Mouse (Mus musculus) kidney, adult 18-20 months (tissue): ENCODE data around the gene Rasgrf2.

Experiments used
- DNase-seq: peaks from one replicate; pipeline ENCODE4 v3.0.0; 2021

The Rasgrf2 gene

DNA sequence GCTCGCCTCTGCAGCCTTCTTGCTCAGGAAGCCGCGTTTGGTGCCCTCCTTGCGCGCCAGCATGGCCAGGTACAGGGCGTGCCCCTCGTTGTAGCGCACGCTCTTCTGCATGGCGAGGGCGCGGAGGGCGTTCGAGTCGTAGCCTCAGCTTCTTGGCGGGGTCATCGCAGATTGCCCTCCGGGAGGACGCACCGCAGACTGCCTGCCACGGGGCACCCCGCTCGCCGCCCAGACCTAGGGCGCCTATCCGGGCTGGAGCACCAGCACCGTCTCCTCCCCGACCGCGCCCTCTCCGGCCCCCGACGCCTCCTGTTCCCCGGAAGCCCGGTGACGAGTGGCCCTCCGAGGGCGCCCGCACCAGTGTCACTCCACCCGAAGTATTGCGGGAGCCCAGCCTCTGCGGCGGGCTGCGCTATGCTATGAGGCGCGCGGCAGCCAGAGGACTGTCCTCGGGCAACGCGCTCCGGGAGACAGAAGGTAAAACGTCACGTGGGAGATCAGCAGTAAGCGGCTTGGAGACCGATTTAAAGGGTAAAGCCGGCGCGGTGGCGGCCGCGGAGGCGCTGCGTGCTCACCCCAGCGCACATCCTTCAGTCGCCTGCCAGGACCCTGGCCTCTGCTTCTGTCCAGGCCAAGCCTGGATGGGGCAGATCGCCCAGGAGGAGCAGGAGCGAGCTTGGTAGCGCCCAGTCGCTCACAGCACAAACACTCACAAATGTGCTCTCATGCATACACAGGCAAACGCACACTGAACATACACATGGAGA is at the start of gene Rasgrf2:
Gene Rasgrf2, minus strand, starts transcription at position 273 of the 767 bp plus-strand sequence.
- DNase-seq, result peak; percentile 46

DNA sequence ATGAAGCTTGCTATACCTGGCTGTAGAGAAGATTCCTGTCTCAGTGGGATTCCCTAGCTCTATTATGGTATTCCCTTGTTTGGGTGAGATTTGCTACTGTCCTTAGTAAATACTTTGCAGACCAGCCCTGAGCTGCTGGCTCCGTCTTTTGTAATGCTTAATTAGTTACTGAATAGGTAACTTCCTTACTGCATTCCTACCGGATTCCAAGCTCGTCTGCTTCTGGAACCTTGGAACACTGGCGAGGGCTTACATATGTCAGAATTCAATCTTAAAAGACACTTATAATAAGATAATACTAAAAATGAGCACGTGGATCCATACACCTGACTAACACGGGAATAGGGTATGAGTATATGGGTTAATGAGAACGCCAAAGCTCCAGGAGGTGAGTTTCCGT is 41.2 kb upstream of the Rasgrf2 start:
- peak; percentile 11 for DNase-seq

DNA sequence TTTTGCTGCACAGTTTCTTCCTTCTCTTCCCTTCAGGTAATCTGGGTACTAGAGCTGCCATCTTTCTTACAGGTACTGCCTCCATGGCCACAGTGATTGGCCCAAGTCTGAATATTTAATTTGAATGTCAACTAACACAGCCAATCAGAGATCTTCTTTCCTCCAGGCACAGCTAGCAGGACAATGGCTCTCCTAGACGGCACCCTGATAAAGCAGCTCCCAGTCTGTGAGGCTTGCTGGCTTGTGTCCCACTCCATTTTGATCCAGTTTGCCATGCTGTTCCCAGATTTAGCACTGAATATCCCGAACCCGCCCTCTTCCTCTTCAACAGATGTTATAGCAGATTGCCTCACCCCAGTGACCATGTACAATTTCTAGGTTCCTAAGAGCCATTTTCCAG is 19.1 kb upstream of the Rasgrf2 start:
- no peak for DNase-seq

DNA sequence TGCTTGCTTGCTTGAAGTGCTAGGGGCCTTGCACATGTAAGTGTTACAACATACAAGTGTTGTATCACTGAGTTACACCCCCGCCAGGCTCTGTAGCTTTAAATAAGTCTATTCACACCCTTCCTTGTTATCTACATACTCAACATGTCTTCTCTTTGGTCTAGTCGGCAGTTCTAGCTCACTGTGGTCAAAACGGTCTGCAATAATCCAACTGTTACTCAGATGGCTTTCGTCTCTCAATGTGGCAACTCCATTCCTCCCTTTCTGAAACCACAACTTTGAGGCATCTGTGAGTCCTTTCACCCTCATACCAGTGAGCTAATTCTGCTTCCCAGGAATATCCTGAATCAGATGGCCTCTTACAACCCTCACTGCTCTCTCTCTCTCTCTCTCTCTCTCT is 17.4 kb upstream of the Rasgrf2 start:
- DNase-seq, result no peak

DNA sequence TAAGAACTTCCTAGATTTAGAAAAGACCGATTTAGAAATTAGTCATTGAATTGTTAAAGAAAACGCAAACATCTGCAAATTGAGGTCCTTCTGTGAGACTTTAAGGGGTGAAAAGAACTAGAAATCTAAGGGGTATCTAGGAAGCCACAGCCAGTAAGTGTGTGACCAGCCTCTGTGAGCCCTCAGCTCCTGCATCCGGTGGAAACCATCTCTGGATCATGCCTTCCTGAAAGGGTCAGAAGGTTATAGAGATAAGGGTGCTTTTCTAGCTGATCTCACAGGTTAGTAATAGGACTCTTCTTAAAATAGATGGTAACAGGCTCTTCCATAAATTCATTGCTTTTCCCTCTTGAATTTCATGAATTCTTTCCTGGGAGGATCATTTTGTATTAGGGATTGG is 3.3 kb upstream of the Rasgrf2 start:
- no peak for DNase-seq

DNA sequence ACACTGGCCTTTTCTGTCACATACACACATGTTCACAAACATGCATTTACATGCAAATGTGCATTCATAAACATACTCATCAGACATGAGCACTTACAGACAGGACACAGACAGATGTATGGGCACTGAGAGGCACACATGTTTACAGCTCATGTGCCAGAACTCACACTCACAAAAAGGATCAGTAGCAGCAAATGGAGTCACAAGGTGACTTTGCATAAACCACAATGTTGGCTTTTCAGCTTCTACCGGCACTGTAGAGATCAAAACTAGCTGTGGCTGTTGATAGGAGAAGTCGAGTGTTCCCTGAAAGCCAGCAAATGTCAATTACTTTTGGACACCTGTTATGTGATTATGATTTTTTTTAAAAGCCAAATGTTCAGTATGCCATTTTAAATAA is 1.1 kb upstream of the Rasgrf2 start:
- no peak for DNase-seq

DNA sequence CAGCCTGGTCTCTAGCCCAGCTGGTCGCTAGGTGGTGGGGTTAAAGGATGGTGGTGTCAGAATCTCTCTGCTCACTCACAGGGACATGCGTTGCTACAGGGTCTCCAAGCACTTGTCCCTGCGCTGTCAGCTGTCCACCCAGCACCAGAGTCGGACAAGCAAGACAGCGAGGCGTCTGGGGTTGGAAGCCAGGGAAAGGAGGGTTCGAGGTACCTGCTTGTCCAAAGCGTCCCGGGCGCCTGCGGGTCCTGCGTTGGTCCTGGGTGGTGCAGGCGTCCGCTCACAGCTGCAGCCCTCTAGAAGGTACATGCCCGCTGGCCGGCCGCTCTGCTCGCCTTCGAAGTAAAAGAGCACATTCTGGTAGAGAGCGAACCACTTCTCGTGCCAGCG is 467 bp downstream of the Rasgrf2 start:
- peak; percentile 29 for DNase-seq

DNA sequence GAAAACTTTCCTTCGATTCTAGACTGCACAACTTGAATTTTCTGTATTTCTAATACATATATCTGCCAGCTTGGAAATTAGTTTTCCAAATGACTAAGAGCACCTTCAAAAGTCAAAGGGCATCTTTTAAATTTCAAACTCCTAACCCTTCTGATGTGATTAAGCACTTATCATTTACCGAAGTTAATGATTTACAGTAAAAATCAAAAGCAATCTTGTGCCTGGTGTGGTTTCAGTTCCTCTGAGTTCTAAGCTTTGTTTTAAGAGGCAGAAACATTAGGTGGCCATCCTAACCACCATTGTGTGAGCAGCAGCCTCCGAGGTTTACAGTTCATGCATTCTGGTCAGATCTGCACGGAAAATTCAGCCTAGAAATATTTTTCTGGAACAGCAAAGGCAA is 1.6 kb downstream of the Rasgrf2 start:
- DNase-seq, result no peak

DNA sequence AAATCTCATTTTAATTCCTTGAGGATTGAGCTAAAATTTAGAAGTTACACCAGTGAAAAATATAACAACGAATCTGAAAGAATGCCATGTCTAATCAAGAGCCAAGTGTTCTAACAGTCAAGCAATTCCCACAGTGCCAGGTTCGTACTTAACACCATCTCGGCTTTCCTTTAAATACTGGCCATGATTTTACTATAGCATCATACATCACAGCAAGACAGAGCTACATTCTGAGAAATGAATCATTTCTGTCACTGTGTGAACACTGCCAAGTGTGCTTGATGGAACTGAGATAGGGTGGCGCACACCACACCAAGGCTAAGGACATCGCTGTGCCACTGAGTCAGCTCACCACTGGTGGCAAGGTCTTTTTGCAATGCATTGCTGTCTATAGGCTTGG is 5.6 kb downstream of the Rasgrf2 start:
- DNase-seq, result no peak

DNA sequence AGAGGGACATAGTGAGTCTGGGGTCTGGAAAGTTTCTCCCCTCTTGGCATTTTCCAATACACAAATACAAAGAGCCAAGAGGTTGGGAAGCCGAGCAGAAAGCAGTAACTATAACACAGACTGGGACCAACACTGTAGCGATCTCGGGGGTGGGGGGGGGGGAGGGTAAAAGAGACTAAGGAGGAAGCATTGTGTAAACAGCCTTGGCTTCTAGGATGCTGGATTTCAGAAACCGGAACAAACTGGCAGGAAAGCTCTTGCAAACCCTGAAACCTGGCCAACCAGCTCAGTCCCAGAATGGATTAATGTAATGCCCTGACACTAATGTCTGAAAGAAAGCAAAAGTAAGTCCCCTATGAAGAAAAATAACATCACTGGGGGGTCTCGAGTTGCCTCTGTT is 11.8 kb downstream of the Rasgrf2 start:
- DNase-seq, result peak; percentile 8

DNA sequence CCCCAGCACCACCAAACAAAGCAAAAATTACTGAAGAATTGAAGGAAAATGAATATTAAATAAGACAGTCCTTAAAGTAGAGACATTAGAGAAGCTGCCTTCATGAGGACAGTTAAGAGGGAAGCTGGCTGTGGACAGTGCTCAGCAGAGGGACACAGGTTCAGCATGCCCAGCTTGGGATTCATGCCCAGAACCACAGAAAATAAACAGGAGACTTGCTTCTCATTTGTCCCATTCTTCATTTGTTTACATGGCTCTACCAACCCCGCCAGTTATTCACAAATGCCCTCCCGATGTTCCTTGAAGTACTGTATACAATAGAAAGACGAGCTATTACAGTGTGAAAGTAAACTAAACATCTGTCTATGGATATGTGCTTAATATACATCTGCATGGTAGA is 17.4 kb downstream of the Rasgrf2 start:
- no peak for DNase-seq

DNA sequence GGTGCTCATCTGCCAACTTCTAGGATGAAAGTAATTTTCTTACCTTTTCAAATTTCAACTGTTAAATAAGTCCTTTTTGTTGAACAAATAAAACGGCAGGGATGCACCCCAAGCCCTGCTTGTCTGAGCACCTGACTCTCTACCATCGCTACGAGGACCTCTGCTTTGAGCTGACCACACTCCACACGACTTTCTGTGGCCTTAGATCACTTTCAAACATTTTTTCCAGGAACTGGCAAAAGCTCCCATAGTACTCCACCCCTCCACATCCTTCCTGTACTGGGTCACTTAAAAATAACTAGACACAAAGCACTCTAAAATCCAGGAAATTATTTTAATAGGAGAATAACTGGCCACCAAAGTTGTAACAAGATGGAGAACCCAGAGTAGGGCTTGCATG is 23.2 kb downstream of the Rasgrf2 start:
- no peak for DNase-seq

DNA sequence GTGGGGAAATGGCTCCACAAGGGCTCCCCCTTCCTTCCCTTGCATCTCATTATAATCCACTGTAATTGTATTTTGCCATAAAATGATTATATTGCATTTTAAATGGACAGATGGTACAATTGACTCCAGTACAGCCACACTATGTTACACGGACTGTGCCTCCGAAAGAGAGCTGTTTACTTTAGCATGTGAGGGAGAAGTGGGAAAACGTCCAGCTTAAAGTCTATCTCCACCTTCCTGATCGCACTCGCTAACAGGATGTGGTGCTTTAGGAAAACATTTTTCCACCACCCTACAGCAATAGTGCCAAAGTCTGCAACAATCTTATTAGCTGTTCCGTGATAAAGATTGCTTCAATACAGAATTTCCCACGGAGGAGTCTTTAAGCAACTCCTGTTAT is 27.2 kb downstream of the Rasgrf2 start:
- DNase-seq, result no peak

DNA sequence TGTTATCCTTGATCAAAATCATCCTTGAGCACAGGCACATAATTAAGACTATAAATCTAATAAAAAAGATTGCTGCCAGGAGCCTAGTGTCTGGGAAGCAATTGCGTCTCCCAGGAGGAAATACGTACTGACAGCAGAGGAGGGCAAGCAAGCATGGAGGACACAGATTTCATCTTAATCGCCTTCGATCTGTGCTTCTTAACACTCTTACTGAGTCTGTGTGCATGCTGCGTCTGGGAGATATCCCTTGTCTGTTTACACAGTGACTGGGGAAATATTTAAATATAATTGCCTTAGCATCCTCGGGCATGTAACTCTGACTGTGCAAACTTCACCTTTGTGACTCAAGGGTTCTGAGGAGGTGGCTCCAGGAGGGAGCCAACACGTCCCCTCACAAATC is 33.0 kb downstream of the Rasgrf2 start:
- DNase-seq, result no peak

DNA sequence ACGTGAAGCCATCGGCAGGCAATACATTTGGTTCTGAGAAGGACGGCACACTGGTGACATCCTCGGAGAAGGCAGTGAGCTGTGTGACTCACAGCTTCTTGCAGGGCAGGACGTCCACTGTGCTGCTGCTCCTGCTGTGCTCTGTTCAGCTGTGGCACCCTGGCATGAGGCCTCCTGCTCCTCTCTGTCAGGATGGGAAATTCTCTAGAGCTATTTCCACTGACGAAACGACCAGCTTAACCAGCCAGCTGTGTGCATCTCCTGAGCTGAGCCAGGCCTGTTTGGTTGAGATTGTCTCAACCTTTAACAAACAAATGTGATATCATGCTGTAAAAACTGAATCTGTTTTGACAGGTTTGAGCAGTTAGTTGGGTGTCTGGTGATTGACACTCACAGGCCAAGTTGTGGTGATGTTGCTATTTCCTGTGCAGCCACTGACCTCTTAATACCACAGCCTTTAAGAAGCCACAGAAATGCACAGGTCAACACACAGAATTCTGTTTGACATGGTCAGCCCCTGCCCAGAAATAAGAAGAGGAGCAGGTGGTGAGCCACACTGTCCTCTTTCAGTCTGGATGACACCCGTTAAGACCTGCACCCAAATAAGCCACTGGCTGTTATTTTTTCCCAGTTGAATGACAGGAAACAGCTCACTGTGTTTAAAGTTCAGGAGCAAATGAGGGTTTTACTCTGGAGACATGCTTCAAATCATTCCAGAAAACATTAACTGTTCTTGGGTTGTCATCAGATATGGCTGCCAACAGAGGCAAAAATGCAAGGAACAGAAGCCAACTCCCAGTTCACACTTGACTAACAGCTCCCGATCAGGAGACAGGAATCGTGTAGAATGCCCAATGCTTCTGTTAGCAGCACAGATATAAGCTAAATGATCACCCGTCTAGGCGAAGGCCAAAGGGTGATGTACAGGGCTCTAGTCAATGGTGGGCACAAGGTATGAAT is 36.0 kb downstream of the Rasgrf2 start:
- DNase-seq, result peak; percentile 48

DNA sequence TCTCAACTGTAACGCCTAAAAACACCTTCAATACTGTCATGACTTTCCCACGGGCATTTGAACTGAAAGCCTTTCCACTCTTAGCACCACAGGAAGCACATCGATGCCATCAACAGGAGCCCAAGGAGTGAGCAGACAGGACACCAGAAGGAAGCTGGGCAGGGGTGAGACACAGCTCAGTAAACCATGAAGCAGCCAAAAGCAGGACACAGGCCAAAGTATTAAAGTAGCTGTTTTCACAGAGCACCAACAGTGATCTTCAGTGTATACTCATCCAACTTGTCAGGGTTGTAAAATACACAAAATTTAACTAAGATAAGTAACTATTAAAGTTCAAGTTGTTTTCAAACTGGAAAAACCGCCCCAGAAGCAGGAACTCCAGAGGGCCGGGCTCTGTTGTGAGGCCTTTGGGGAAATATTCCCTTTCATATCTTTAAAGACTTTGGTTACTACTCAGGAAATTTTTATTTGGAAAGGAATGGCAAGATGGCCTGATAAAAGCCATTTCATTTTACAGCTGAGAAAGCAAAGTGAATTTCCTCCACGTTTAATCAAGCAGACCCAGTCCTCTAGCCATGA is 37.7 kb downstream of the Rasgrf2 start:
- no peak for DNase-seq

DNA sequence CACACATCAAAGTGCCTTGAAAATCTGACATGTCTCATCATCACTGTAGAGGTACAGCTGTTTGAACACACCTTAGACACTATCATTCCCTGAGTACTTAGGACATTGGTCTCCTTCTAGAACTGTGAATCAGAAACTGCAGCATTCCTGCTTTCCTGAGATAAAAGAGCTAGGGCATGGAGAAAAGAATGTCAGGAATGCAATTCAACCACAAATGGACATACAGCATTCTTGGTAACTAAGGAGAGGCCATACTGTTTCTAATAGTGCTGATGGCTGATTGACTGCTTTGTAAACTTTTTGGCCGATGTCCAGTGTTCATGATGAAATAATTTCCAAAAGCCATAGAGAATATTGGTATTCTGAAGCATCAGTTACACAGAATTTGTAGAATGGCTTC is 58.3 kb downstream of the Rasgrf2 start:
- no peak for DNase-seq

DNA sequence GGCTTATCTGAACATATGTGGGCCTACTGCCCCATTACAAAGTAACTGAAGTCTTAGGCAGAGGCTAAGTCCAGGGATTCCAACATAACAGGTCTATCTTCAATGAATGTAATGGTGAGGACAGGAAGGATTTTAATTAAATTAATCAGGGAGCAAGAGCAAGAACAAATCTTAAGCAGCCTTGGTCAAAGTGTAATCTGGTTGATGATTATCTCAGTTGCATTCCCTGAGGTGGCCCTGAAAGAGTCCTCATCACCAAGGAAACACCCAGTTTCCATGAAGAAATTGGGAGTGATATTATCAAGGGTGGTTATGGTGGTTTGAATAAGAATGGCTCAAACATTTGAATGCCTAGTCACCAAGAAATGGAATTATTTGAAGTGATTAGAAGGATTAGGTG is 62.8 kb downstream of the Rasgrf2 start:
- no peak for DNase-seq

DNA sequence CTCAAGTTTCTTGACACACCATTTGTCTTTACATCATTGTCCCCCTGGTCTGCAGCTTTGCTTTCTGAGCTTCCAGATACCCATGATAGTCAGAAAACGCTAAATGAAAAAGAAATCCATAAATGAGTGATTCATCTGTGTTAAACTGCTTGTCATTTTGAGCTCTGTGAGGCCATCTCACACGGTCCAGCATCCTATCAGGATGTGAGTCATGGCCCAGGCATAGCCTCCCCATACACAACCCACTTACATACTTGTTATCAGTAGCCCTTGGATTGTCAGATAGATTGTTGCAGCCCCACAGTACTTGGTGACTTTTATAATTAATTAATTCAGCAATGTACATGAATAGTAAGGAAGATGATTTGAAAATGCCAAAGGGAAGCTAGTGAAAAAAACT is 63.6 kb downstream of the Rasgrf2 start:
- no peak for DNase-seq

DNA sequence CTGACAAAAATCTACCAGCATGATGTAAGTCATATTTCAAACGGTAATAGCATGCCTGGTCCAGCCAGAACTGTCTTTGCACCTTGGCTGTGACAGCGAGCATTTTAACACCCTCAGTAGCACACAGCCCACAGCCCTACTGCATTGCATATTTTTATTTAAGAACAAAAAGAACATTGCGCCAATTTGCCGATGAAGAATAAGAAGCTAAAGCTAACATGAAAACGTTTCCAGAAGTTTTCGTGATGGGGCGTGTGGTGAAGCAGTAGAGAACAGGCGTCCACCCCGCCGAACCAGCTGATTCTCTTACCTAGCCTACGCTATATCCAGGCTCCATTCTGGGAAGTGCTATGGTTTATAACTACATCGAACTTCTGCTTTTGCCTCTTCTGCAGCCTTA is 77.7 kb downstream of the Rasgrf2 start:
- DNase-seq, result no peak

DNA sequence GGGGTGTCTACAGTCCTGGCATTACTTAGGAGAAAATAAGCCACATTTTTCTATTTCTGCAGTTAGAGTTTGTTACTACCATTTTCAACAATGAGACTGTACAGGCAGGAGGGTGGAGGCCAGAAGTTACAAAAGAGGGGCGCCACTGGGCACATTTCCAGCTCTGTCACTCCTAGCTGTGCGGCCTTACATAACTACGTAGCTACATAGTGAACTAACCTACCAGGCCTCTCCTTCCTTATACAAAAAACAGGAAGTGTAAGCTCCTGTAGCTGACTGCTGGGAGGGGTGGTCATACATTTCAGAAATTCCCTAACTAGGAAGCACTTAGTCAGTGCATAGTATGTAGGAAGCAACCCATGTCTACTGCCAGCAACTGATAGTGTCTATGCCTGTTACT is 78.5 kb downstream of the Rasgrf2 start:
- DNase-seq, result no peak

DNA sequence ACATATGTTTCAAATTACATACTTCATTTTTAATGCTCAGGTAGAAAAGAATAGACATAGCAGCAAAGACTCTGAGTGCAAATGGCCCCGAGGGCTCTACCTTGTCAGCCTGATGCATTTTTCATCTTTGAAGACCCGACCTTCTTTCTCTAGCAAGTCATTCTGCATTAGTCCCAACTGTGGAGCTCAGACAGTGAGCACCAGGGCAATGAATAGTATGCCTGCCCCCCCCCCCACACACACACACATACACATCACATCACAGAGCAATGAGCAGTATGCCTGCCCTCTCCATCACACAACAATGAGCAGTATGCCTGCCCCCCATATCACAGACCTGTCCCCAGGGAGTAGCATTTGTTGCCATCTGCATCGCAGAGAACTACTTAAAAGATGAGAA is 80.2 kb downstream of the Rasgrf2 start:
- DNase-seq, result no peak

DNA sequence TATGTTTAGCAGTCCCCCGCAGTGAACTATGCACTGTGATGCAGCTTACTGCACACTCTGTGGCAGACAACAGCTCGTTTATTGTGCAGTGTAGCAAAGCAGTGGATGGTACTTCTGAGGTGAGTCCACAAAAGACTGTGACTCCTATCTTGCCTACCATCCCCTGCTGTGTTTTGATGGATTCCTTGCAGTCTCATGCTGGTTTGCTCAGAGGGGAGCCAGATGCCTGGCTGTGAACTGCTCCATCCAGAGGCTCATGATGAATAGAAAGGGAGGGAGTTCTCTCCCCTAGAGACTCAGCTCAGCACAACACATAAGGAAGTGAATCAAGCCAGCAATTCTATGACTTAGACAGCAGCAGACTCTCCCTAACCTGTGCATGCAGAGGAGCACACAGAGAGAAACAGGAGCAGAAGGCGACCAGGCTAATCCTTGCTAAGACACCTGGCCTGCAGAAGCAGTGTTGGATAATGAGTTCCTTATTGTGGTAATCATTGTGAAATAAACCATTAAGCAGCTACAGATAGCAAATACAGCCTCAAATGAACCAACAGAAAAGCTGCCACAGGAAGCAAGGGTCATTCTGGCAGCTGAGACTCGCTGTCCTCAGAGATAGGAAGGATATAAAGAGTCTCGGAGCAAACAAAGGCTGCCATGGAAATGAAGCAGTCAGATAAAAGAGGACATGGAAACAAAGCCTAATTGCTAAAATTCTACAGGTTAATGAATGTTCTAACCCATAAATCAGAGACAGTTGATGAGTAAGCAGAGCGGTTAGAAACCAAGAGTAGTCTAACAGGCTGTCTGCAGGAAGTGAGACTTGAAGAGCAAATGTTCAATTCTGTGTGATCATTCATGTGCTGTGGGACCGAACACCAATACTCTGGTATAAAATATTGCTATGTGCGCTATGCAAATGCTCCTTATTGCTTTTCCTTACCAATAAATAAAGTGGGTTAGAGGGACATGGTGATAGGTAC is 89.6 kb downstream of the Rasgrf2 start:
- DNase-seq, result no peak
